Mouse (Mus musculus) limb, embryonic 14.5 days (tissue): ENCODE measurements at regions not wholly inside any gene's neighbourhood (a gene's known extent, or its start where the extent isn't known, plus 50 kb on each side); places are given as distances from the start of the nearest gene placed in this dataset.
A peak's percentile ranks its signal among the peaks of the same experiment; 100 is the strongest.

Experiments
- ATAC-seq: fragments of 200-750 bp; cut with Nextera tagmentation; 2 replicates; pipeline ENCODE4 v1.8.0; 2017; ENCODE audit warnings: low read depth, moderate number of reproducible peaks, moderate TSS enrichment; ENCODE audit not compliant: low FRiP score
- DNase-seq: peaks from one replicate; pipeline ENCODE4 v3.0.0-alpha.2; 2015; ENCODE audit warnings: low spot score
- H3K27ac ChIP-seq: fragments of 300-500 bp; sonication (generic); replicated peaks from 2 replicates; pipeline ENCODE4 v1.5.1; 2014; ENCODE audit warnings: low read depth, mild to moderate bottlenecking, low read length, moderate library complexity, mixed read lengths
- H3K27me3 ChIP-seq: fragments of 300-500 bp; sonication (generic); 2 replicates; pipeline ENCODE4 v1.6.1; 2014; ENCODE audit warnings: low read length, mixed read lengths; ENCODE audit not compliant: control insufficient read depth, insufficient read depth
- H3K36me3 ChIP-seq: fragments of 300-500 bp; sonication (generic); 2 replicates; pipeline ENCODE4 v1.6.1; 2014; ENCODE audit warnings: mild to moderate bottlenecking, low read length, moderate library complexity, mixed read lengths; ENCODE audit not compliant: control insufficient read depth, insufficient read depth
- H3K4me1 ChIP-seq: fragments of 300-500 bp; sonication (generic); 2 replicates; pipeline ENCODE4 v1.6.1; 2014; ENCODE audit warnings: antibody characterized with exemption, low read length, mixed read lengths; ENCODE audit not compliant: control insufficient read depth, insufficient read depth
- H3K4me2 ChIP-seq: fragments of 300-500 bp; sonication (generic); replicated peaks from 2 replicates; pipeline ENCODE4 v1.6.1; 2014; ENCODE audit warnings: low read depth, mild to moderate bottlenecking, low read length, moderate library complexity; ENCODE audit not compliant: severe bottlenecking
- H3K4me3 ChIP-seq: fragments of 300-500 bp; sonication (generic); replicated peaks from 2 replicates; pipeline ENCODE4 v1.5.1; 2014; ENCODE audit warnings: low read length
- H3K9ac ChIP-seq: fragments of 300-500 bp; sonication (generic); 2 replicates; pipeline ENCODE4 v1.6.1; 2014; ENCODE audit warnings: mild to moderate bottlenecking, low read depth, low read length, moderate library complexity; ENCODE audit not compliant: severe bottlenecking
- H3K9me3 ChIP-seq: fragments of 300-500 bp; sonication (generic); 2 replicates; pipeline ENCODE4 v1.6.1; 2016; ENCODE audit warnings: low read length; ENCODE audit not compliant: control insufficient read depth
- POLR2A ChIP-seq: fragments of 200-500 bp; IDR thresholded peaks from 2 replicates; pipeline ENCODE4 v1.8.0; 2012; ENCODE audit warnings: inconsistent platforms, mild to moderate bottlenecking, moderate library complexity, borderline replicate concordance; ENCODE audit not compliant: insufficient read depth, insufficient read length; ENCODE audit errors: extremely low read depth
- WGBS: fragments of 180-500 bp; shearing (Covaris S2); extraction: QIAGEN DNeasy Blood & Tissue Kit; methylation state at CpG from one replicate; pipeline ENCODE4 v1.1.7; 2014; 5-methylcytosine and 5-hydroxymethylcytosine counted together

GRCm38 (mm10) chr12:106582760-106583159, 572.7 kb downstream of the Vrk1 start:
- ATAC-seq = no peak
- no peak overlapping the region for H3K4me2 ChIP-seq
- no peaks in the 10 kb centered on the region for H3K36me3 ChIP-seq
- H3K4me1 ChIP-seq = no peaks in the 10 kb centered on the region
- H3K9me3 ChIP-seq = no peaks in the 10 kb centered on the region
- no peak overlapping the region for H3K9ac ChIP-seq
- WGBS = 41% methylated on average over 9 of the region's 9 CpGs
- peak; percentile 3 for DNase-seq
- TF ChIP-seq POLR2A = no peak
- no peak overlapping the region for H3K27ac ChIP-seq
- no peak overlapping the region for H3K4me3 ChIP-seq
- no peaks in the 10 kb centered on the region for H3K27me3 ChIP-seq

- Histone ChIP-seq H3K4me1 (no peaks in the 10 kb centered on the region), H3K9me3 (no peaks in the 10 kb centered on the region), H3K9ac (no peak overlapping the region), H3K27me3 (no peaks in the 10 kb centered on the region), H3K4me2 (no peak overlapping the region), H3K36me3 (no peaks in the 10 kb centered on the region), H3K4me3 (no peak overlapping the region), H3K27ac (no peak overlapping the region)
- WGBS = 89% methylated on average over 5 of the region's 5 CpGs
- no peak for TF ChIP-seq POLR2A
- DNase-seq (no peak), ATAC-seq (no peak)
These were observed 575.6 kb downstream of the Vrk1 start for GRCm38 (mm10) chr12:106585626-106586025.

- Histone ChIP-seq H3K9ac (no peak overlapping the region), H3K27ac (no peak overlapping the region), H3K27me3 (no peaks in the 10 kb centered on the region), H3K36me3 (no peaks in the 10 kb centered on the region), H3K4me3 (no peak overlapping the region), H3K4me1 (no peaks in the 10 kb centered on the region), H3K4me2 (no peak overlapping the region), H3K9me3 (no peaks in the 10 kb centered on the region)
- DNase-seq = no peak
- TF ChIP-seq POLR2A = no peak
- WGBS = 83% methylated on average over 9 of the region's 9 CpGs
- ATAC-seq = no peak
These were observed 582.7 kb downstream of the Vrk1 start for GRCm38 (mm10) chr12:106592686-106593085.

- DNase-seq = no peak
- H3K4me2 ChIP-seq = no peak overlapping the region
- 22% methylated on average over 12 of the region's 12 CpGs for WGBS
- H3K9me3 ChIP-seq = no peaks in the 10 kb centered on the region
- no peak for ATAC-seq
- no peaks in the 10 kb centered on the region for H3K27me3 ChIP-seq
- no peak overlapping the region for H3K27ac ChIP-seq
- no peaks in the 10 kb centered on the region for H3K36me3 ChIP-seq
- H3K4me3 ChIP-seq = no peak overlapping the region
- H3K4me1 ChIP-seq = no peaks in the 10 kb centered on the region
- TF ChIP-seq POLR2A = no peak
- H3K9ac ChIP-seq = no peak overlapping the region
These were observed 587.6 kb downstream of the Vrk1 start for GRCm38 (mm10) chr12:106597636-106598035.

GRCm38 (mm10) chr12:106607240-106607639, 597.2 kb downstream of the Vrk1 start:
- H3K9me3 ChIP-seq = no peaks in the 10 kb centered on the region
- TF ChIP-seq POLR2A = no peak
- no peaks in the 10 kb centered on the region for H3K27me3 ChIP-seq
- DNase-seq (no peak), ATAC-seq (no peak)
- no peaks in the 10 kb centered on the region for H3K36me3 ChIP-seq
- H3K9ac ChIP-seq = no peak overlapping the region
- H3K4me1 ChIP-seq = no peaks in the 10 kb centered on the region
- H3K4me3 ChIP-seq = no peak overlapping the region
- H3K27ac ChIP-seq = no peak overlapping the region
- no peak overlapping the region for H3K4me2 ChIP-seq
